Mouse (Mus musculus): ENCODE measurements around the gene H2al1m. TPM values are rescaled to one million over a fixed set of nuclear protein-coding genes. Genes with fewer than 3 reads are reported as not detected.
"Not testable (repeated sequence)": the region's sequence is repeated elsewhere in the genome, so short reads cannot be mapped to it uniquely, and the experiment has no call there.

The H2al1m gene
- not detected for total RNA-seq (2021)
- long read RNA-seq, experiment 1, result 0 reads
- long read RNA-seq, experiment 2, result 0 reads

DNA sequence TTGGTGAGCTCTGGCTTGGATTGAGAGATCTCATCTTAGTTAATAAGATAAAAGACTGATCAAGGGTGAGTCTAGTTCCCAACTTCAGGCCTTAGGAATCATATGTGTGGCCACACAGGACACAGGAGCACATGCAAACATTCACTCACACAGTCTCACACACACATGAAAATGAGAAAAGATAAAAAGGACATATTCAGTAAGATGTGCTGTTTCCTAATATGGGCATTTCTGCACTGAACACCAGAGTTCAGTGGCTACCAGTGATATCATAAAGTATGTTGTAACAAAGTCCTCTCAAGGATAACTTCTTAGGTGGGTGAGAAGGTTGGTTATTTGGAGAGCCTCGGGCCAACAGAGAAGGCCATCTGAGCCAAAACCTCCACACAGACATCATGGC, at the start of gene H2al1m:
TSS of gene H2al1m (plus strand) at position 301 of the 400 bp plus-strand sequence.
- DNase-seq (ENCODE audit: low spot score in 2 of 2); intact Hi-C loops (cut with DNase I): not testable (repeated sequence)

GRCm38 (mm10) chrX:9240737-9241591, 42.6 kb upstream of the H2al1m start:
- intact Hi-C loops (cut with DNase I), result no loop called here
- no peak for DNase-seq (ENCODE audit: low spot score in 2 of 2)

DNA sequence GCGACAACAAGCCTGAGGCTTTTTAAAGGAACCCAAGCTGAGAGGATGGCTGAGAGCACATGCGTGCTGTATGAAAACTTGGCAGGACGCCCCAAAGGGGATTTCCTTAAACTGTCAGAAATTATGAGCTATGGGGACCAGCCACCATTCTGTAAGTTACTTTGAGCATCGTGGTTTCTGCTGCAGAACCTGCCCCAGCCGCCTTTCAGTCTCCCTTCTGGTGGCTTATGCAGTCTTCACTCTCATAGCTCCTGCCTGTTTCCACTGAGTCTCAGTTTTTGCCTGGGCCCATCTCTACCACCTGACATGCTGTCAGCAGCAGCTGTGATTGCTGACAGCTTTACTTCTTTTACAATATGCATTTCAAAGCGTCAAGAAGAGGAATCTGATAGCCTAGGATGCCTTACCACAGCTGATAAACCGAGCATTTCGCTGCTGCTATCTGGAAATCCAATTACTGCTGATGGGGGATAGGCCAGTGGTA, 40.1 kb upstream of the H2al1m start:
- peak; percentile 14 to 36 for DNase-seq (ENCODE audit: low spot score in 2 of 2)
- intact Hi-C loops (cut with DNase I), result no loop called here

GRCm38 (mm10) chrX:9244603-9245336, 38.8 kb upstream of the H2al1m start:
- no peak for DNase-seq (ENCODE audit: low spot score in 2 of 2)
- intact Hi-C loops (cut with DNase I), result no loop called here

DNA sequence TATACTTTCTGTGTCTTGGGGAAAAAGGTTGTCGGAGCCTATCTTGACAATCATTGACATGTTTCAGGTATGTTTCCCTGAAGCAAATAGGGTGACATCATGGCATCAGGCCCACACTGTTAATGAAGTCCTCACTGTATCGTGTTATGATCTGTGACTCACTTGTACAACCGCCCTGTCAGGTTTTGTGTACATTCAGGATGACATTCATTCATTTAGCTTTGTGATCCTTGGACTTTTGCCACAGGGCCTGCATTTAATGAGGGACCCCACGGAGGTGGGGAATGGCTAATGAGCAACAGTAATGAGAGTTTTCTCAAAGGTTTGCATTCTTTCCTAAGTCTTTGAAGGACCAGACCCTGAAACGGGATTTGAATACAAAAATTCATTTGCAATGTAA, 34.7 kb upstream of the H2al1m start:
- intact Hi-C loops (cut with DNase I), result no loop called here
- no peak for DNase-seq (ENCODE audit: low spot score in 2 of 2)

GRCm38 (mm10) chrX:9253990-9254389, 29.6 kb upstream of the H2al1m start:
- no peak for DNase-seq (ENCODE audit: low spot score in 2 of 2)
- intact Hi-C loops (cut with DNase I), result no loop called here

GRCm38 (mm10) chrX:9254901-9255300, 28.7 kb upstream of the H2al1m start:
- DNase-seq (ENCODE audit: low spot score in 2 of 2), result peak in 1 of 2 experiments; percentile 15
- intact Hi-C loops (cut with DNase I), result no loop called here

DNA sequence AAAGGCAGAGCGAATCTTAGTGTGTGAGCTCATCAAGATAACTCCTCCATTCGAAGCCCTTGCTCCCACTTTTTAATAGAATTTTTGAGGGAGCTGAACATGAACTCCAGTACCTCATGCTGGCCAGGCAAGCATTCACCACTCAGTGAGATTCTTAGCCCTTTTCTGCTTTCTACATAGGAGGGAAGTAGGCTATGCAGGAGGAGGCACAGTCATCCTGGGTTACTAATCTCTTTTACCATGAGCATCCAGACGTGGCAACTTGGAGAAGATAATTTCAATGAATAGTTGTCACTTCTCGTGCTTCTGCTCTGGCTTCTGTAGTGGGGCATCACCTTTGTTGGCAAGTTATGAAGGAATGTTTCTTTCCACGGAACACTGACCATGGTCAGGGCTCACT, 26.8 kb upstream of the H2al1m start, which contains the start of gene Gm14862:
TSS of gene Gm14862 (minus strand) at position 134 of the 400 bp plus-strand sequence.
- intact Hi-C loops (cut with DNase I), result no loop called here
- DNase-seq (ENCODE audit: low spot score in 2 of 2), result no peak

- intact Hi-C loops (cut with DNase I), result no loop called here
- no peak for DNase-seq (ENCODE audit: low spot score in 2 of 2)
Measured at GRCm38 (mm10) chrX:9257831-9258230, 25.7 kb upstream of the H2al1m start.

DNA sequence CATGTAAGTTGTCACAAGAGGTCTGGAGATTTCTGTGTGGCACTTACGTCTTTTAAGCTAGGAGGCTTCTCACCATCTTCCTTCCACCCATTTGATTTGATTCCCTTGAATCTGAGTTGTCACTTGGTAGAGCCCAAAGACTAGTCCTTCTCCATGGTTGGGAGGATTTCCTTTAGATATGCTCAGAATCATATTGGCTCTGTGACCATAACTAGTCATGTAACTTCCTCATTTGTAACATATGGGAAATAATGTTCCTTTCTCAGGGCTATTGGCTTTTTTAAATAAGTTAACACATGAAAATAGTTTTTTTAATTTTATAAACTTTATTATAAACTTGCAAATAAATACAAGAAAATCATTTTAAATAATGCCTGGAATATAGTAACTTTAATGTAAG, 24.3 kb upstream of the H2al1m start:
- DNase-seq (ENCODE audit: low spot score in 2 of 2), result no peak
- intact Hi-C loops (cut with DNase I), result no loop called here

DNA sequence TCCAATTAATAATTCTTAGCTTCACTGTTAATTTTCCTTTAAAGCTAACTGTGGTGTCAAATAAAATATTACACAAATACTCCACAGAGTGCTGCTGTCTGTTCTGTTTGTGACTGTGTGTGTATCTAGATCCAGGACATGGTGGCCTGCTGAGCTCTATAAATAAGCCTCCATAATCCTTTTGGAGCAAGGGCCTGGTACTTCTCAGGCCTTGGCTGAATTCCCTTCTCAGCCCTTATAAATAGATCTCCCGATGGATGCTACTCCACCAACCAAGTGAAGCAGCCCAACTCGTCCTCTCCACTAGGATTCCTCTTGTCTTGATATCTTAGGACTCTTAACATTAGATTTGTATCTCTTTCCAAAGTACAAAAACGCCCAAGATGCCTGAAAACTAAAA, 12.5 kb upstream of the H2al1m start:
- intact Hi-C loops (cut with DNase I), result no loop called here

DNA sequence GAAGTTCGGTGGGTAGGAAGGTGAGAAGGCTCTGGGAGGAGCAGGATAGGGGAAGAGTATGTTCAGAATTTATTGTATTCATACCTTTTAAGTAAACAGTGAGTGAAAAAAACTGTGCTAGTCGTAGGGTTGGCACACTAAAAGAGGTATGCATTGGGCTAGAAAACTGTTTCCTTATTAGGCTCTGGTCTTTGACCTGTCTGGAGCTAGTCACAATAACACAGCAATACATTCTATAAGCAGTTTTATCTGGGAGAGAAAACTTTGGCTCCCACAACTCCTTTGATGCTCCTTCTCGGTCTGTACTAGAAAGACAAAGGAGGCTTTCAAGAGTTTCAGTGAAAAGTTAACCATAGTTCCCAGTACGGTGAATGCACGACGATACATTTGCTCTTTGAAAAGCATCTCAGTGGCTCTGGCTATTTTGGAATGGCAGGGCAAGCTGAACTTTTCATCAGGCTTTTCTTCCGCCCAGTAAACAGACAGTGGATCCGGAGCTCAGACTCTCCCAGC, 11.6 kb upstream of the H2al1m start:
- no peak for DNase-seq (ENCODE audit: low spot score in 2 of 2)
- intact Hi-C loops (cut with DNase I), result no loop called here

More for the DNA sequence above, 12.5 kb upstream of the H2al1m start:
- no peak for DNase-seq (ENCODE audit: low spot score in 2 of 2)

- DNase-seq (ENCODE audit: low spot score in 2 of 2), result peak; percentile 25 to 28
- intact Hi-C loops (cut with DNase I), result no loop called here
Measured at GRCm38 (mm10) chrX:9272460-9273361, 10.9 kb upstream of the H2al1m start, which contains the start of gene Xk. Gene Xk (plus strand): TSS chrX:9272756.

- no peak for DNase-seq (ENCODE audit: low spot score in 2 of 2)
- intact Hi-C loops (cut with DNase I), result no loop called here
Measured at GRCm38 (mm10) chrX:9273377-9274002, 10.1 kb upstream of the H2al1m start.

DNA sequence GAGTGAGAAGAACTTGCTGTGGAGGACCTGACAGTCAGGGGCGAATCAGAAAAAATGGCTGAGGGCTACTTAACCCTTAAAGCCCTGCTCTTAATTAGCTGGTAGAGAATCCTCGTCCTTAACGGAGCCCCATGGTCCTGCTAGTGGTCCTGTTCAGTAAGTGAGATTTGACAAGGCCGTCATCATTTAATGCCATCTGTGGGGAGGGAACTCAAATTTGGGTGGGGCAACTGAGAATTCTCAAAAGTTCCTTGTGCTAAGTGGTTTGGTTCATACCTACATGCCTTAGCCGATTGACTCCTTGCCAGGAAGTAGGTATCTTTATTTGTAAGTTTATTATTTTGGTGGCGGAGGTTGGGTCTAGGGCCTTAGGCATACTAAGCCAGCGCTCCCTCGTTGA, 9.2 kb upstream of the H2al1m start:
- no peak for DNase-seq (ENCODE audit: low spot score in 2 of 2)
- intact Hi-C loops (cut with DNase I), result no loop called here

DNA sequence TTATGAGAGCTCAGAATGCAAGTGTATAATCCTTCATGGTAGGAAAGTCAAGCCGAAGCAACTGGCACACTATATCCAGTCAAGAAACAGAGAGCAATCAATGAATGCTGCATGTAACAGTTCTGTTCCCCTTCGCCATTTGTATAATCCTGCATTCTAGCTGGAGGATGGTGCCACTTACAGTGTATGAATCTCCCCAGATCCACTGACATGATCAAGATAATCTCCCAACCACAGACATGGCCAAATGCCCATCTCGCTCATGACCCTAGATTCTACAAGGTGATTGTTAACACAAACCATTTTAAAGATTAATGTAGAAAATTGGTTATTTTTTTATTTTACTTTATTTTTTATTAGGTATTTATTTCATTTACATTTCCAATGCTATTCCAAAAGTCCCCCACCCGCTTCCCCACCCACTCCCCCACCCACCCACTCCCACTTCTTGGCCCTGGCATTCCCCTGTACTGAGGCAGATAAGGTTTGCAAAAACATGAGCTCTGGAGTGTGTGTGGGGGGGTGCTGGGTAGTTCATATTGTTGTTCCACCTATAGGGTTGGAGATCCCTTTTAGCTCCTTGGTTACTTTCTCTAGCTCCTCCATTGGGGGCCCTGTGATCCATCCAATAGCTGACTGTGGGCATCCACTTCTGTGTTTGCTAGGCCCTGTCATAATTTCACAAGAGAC, 9.7 kb downstream of the H2al1m start:
- intact Hi-C loops (cut with DNase I), result not testable (repeated sequence)

GRCm38 (mm10) chrX:9298413-9298864, 14.9 kb downstream of the H2al1m start:
- DNase-seq (ENCODE audit: low spot score in 2 of 2), result no peak
- intact Hi-C loops (cut with DNase I), result no loop called here

More for the DNA sequence above, 9.7 kb downstream of the H2al1m start:
- not testable (repeated sequence) for DNase-seq (ENCODE audit: low spot score in 2 of 2)

DNA sequence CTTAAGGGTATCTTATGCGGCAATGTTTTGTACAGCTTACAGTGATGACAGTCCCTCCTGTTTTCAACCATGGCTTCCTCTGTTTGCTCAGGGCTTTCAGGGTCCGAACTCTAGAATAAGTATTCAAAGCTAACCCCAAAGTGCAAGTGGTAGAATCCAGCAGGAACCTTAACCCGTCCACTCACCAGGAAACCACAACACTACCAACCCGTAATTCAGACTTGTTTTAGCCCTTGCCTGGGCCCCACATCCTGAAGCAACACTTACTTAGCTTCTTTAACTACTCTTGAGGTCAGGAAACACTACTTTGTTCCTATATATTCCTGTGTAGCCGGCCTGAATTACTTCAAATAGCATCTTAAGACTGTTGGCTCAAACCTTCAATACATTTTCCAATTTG, 19.2 kb downstream of the H2al1m start:
- DNase-seq (ENCODE audit: low spot score in 2 of 2), result no peak
- intact Hi-C loops (cut with DNase I), result no loop called here
